Mouse (Mus musculus): ENCODE data around the gene Cdh11. TPM values are rescaled to one million over a fixed set of nuclear protein-coding genes. Genes with fewer than 3 reads are reported as not detected.

The Cdh11 gene
- polyA plus RNA-seq (2017; shearing (Covaris generic)): under 1 TPM; 0.20 to 0.29 TPM

DNA sequence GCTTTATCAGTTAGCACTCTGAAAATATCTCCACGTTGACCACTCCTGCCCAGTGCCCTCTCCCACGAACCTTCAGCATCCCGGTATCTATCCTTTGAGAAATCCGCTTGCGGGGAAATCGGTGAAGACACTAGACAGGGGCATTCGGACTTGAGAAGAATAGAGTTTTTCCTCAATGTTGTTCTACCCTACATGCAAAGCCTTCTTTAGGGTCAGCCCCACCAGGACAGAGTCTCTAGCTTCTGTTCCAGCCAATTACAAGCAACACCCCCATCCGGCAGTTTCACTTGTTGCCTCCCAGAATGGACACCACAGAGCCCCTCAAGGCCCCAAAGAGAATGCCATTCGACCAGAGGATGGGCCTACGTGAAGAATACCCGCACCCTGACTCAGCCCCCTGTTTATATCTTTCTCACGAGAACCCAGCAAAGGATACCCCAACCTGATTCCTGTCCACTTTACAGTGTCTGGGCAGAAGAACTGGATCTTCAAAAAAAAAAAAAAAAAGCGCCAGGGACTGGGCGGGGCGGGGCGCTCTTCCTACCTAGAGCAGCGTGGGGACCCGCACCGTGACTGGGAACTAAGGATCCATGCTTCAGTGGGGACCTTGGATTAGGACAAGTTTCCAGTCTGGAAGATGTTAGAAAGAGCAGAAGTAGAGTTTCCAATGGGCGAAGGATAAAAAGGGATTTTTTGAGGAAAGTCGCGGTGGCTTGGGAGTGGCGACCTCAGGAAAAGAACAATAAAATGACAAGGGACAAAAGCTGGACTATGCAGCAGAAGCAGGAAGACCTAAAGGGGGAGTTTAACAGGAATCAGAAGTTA is at the start of gene Cdh11:
Gene Cdh11, minus strand, starts transcription at position 51 of the 825 bp plus-strand sequence.

Data from activated CD4-positive, CD25-positive, alpha-beta regulatory T cell (primary cell).